Comparison of ENCODE assay signal across 14 mouse cellular contexts in genomic region chr4:83467615-83468014, GRCm38 (mm10). TPM values are rescaled to one million over a fixed set of nuclear protein-coding genes. Genes with fewer than 3 reads are reported as not detected.
DNase-seq lines count a peak whose midpoint lies in the region; ATAC-seq lines count a peak whose summit lies in the region.
"Had no signal": no experiment of that assay in that cellular context is flagged by ENCODE, and none has a peak within 500 bp of the region (broad histone marks: within the 10 kb centered on the region; RNA-seq: fewer than 3 reads in every experiment).

No protein-coding gene starts in this region.

- H3K4me2 ChIP-seq in hindbrain, embryonic 15.5 days, result no peak overlapping the region
- H3K4me2 ChIP-seq in hindbrain, embryonic 14.5 days (replicated peaks), result no peak overlapping the region
- no peak overlapping the region for H3K4me2 ChIP-seq in midbrain, embryonic 14.5 days (ENCODE audit: low read length)
- H3K4me2 ChIP-seq: embryonic facial prominence, embryonic 15.5 days; heart, embryonic 15.5 days; kidney, embryonic 15.5 days; liver, embryonic 13.5 days had no signal

- 74% methylated on average over 7 of the region's 7 CpGs for WGBS in hindbrain, embryonic 15.5 days
- 79% methylated on average over 7 of the region's 7 CpGs for WGBS in hindbrain, embryonic 14.5 days
- WGBS in midbrain, embryonic 14.5 days, result 82% methylated on average over 7 of the region's 7 CpGs

- H3K4me1 ChIP-seq in hindbrain, embryonic 15.5 days (replicated peaks), result no peaks in the 10 kb centered on the region
- no peaks in the 10 kb centered on the region for H3K4me1 ChIP-seq in hindbrain, embryonic 14.5 days (replicated peaks; ENCODE audit: control insufficient read depth, insufficient read depth, low read length)
- H3K4me1 ChIP-seq in midbrain, embryonic 14.5 days (ENCODE audit: control insufficient read depth, insufficient read depth, low read length), result no peaks in the 10 kb centered on the region
- H3K4me1 ChIP-seq: embryonic facial prominence, embryonic 15.5 days; kidney, embryonic 15.5 days; liver, embryonic 13.5 days had no signal

- H3K27ac ChIP-seq in hindbrain, embryonic 15.5 days (replicated peaks), result peak overlapping the region; percentile 62
- H3K27ac ChIP-seq in hindbrain, embryonic 14.5 days, result no peak overlapping the region
- H3K27ac ChIP-seq in midbrain, embryonic 14.5 days (replicated peaks; ENCODE audit: low read depth, low read length), result peak overlapping the region; percentile 33; the same call in 1 of the 2 replicates
- H3K27ac ChIP-seq: embryonic facial prominence, embryonic 15.5 days; heart, embryonic 15.5 days; kidney, embryonic 15.5 days; liver, embryonic 13.5 days had no signal

- 0 out of 2 replicates have a peak, but pooled peaks have one; percentile 65 for ATAC-seq in hindbrain, embryonic 15.5 days (ENCODE audit: low FRiP score, low read depth)
- no peak for ATAC-seq in hindbrain, embryonic 14.5 days (ENCODE audit: low FRiP score)
- ATAC-seq in midbrain, embryonic 14.5 days (ENCODE audit: low FRiP score, low TSS enrichment), result no peak
- ATAC-seq: lung, postnatal 0 days had no signal

- no peak overlapping the region for H3K9ac ChIP-seq in hindbrain, embryonic 15.5 days
- no peak overlapping the region for H3K9ac ChIP-seq in hindbrain, embryonic 14.5 days
- H3K9ac ChIP-seq in midbrain, embryonic 14.5 days (replicated peaks; ENCODE audit: low read length), result no peak overlapping the region
- H3K9ac ChIP-seq: embryonic facial prominence, embryonic 15.5 days; heart, embryonic 15.5 days; kidney, embryonic 15.5 days; liver, embryonic 13.5 days had no signal

- H3K4me3 ChIP-seq in hindbrain, embryonic 15.5 days, result no peak overlapping the region
- no peak overlapping the region for H3K4me3 ChIP-seq in hindbrain, embryonic 14.5 days (replicated peaks; ENCODE audit: low read length)
- no peak overlapping the region for H3K4me3 ChIP-seq in midbrain, embryonic 14.5 days (replicated peaks; ENCODE audit: low read depth, low read length)
- H3K4me3 ChIP-seq: embryonic facial prominence, embryonic 15.5 days; heart, embryonic 15.5 days; kidney, embryonic 15.5 days; liver, embryonic 13.5 days; megakaryocyte, embryonic 14.5 days had no signal

- H3K27me3 ChIP-seq in hindbrain, embryonic 15.5 days, result no peaks in the 10 kb centered on the region
- H3K27me3 ChIP-seq in hindbrain, embryonic 14.5 days (ENCODE audit: control insufficient read depth, insufficient read depth, low read length), result no peaks in the 10 kb centered on the region
- no peaks in the 10 kb centered on the region for H3K27me3 ChIP-seq in midbrain, embryonic 14.5 days (ENCODE audit: control insufficient read depth, insufficient read depth, low read length)
- H3K27me3 ChIP-seq: embryonic facial prominence, embryonic 15.5 days; heart, embryonic 15.5 days; kidney, embryonic 15.5 days; liver, embryonic 13.5 days; megakaryocyte, embryonic 14.5 days had no signal

- no peaks in the 10 kb centered on the region for H3K9me3 ChIP-seq in hindbrain, embryonic 15.5 days
- no peaks in the 10 kb centered on the region for H3K9me3 ChIP-seq in hindbrain, embryonic 14.5 days (ENCODE audit: control insufficient read depth, low read length)
- H3K9me3 ChIP-seq in midbrain, embryonic 14.5 days (ENCODE audit: control insufficient read depth, low read length), result no peaks in the 10 kb centered on the region
- H3K9me3 ChIP-seq: embryonic facial prominence, embryonic 15.5 days; heart, embryonic 15.5 days; kidney, embryonic 15.5 days; liver, embryonic 13.5 days; megakaryocyte, embryonic 14.5 days had no signal

- peaks cover 83% of the 10 kb centered on the region for H3K36me3 ChIP-seq in hindbrain, embryonic 15.5 days
- peaks cover 91% of the 10 kb centered on the region for H3K36me3 ChIP-seq in hindbrain, embryonic 14.5 days (replicated peaks; ENCODE audit: control insufficient read depth, insufficient read depth)
- H3K36me3 ChIP-seq in midbrain, embryonic 14.5 days (ENCODE audit: control insufficient read depth, insufficient read depth, low read length), result peaks cover 88% of the 10 kb centered on the region

- no peak for DNase-seq in hindbrain, embryonic 14.5 days (ENCODE audit: low spot score)
- peak; percentile 71 for DNase-seq in Muller cell, postnatal 12 days (ENCODE audit: inconsistent ontology term)
- peak; percentile 89 for DNase-seq in cerebellum, adult 11-12 months
- no peak for DNase-seq in midbrain, embryonic 14.5 days
- no peak for DNase-seq in frontal cortex, adult 2 months (ENCODE audit: extremely low spot score in 1 of 2, low spot score in 1 of 2)
- DNase-seq in urinary bladder, postnatal 25 days (ENCODE audit: low spot score), result no peak
- DNase-seq: liver, embryonic 13.5 days; right cerebral cortex, adult 18-20 months had no signal

RNA-seq across cellular contexts. Expression of gene Psip1, which starts 18.6 kb away (rescaled TPM):
- polyA plus RNA-seq in hindbrain, embryonic 15.5 days (2015; fragmentation: Nextera tagmentation; extraction: Ambion mirVana), result 253 and 257 TPM in 2 replicates
- polyA plus RNA-seq in hindbrain, embryonic 14.5 days (2014; fragmentation: Nextera tagmentation; extraction: Ambion mirVana), result 308 and 330 TPM in 2 replicates
- 381 and 396 TPM in 2 replicates for polyA plus RNA-seq in midbrain, embryonic 14.5 days (2014; fragmentation: Nextera tagmentation; extraction: Ambion mirVana)
- polyA plus RNA-seq in frontal cortex, adult 2 months (2012; rRNA removed), result 255 and 272 TPM in 2 replicates

RNA-seq across cellular contexts. Expression of gene Snapc3, which starts 50.1 kb away (rescaled TPM):
- polyA plus RNA-seq in hindbrain, embryonic 15.5 days (2015; fragmentation: Nextera tagmentation; extraction: Ambion mirVana), result 60.6 and 65.0 TPM in 2 replicates
- 62.6 and 66.5 TPM in 2 replicates for polyA plus RNA-seq in hindbrain, embryonic 14.5 days (2014; fragmentation: Nextera tagmentation; extraction: Ambion mirVana)
- polyA plus RNA-seq in midbrain, embryonic 14.5 days (2014; fragmentation: Nextera tagmentation; extraction: Ambion mirVana), result 86.8 and 87.3 TPM in 2 replicates
- polyA plus RNA-seq in frontal cortex, adult 2 months (2012; rRNA removed), result 30.9 and 33.2 TPM in 2 replicates

RNA-seq across cellular contexts. Expression of gene Ccdc171, which starts 57.7 kb away (rescaled TPM):
- polyA plus RNA-seq in hindbrain, embryonic 15.5 days (2015; fragmentation: Nextera tagmentation; extraction: Ambion mirVana), result 4.0 and 4.4 TPM in 2 replicates
- polyA plus RNA-seq in hindbrain, embryonic 14.5 days (2014; fragmentation: Nextera tagmentation; extraction: Ambion mirVana), result 3.0 and 3.5 TPM in 2 replicates
- 3.5 and 4.7 TPM in 2 replicates for polyA plus RNA-seq in midbrain, embryonic 14.5 days (2014; fragmentation: Nextera tagmentation; extraction: Ambion mirVana)
- polyA plus RNA-seq in frontal cortex, adult 2 months (2012; rRNA removed), result 3.9 and 4.2 TPM in 2 replicates

Comparison
In these comparisons a context has a peak if more than half of its experiments do, and no peak if none do; other contexts are left out.
1. DNase-seq: peak in Muller cell, postnatal 12 days (single experiment) and cerebellum, adult 11-12 months (single experiment); none in hindbrain, embryonic 14.5 days (single experiment), midbrain, embryonic 14.5 days (single experiment), frontal cortex, adult 2 months (0 of 2) and urinary bladder, postnatal 25 days (single experiment).